Mouse (Mus musculus): Measurements from ENCODE around the gene Il11ra1.

DNA sequence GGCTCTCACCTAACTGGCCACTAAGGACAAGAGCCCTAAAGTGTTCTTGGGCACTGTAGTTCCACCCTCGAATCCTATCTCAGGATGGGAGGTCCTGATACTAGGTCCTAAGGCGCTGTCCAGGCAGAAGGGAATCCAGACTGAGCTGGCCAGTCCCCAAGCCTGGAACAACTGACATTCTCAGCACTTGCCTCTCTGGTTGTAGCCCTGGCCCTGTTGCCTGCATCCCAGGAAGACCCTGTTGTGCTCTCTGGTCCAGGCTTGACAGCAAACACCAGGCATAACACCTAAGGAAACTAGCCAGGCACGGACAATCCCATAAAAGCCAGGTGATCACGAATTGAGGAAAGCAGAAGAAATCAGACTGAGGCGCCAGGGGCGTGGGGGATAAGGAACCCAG lies 17.0 kb upstream of the Il11ra1 start:
- no peak for TF ChIP-seq CTCF (IDR thresholded peaks at IDR 0.05)
- TF ChIP-seq EP300 (IDR thresholded peaks at IDR 0.05; ENCODE audit: insufficient read depth, low read depth, low read length) = no peak
- TF ChIP-seq POLR2A (IDR thresholded peaks at IDR 0.05; ENCODE audit: insufficient read depth, low read depth, low read length) = no peak

Measured in heart, adult 2 months (tissue).